In genomic region chr13:28531534-28531999, GRCm38 (mm10) we compare ENCODE assay signal across 9 mouse cellular contexts.
DNase-seq lines count a peak whose midpoint lies in the region; ATAC-seq lines count a peak whose summit lies in the region.
"Had no signal": no experiment of that assay in that cellular context is flagged by ENCODE, and none has a peak within 500 bp of the region (broad histone marks: within the 10 kb centered on the region; RNA-seq: fewer than 3 reads in every experiment).

No protein-coding gene starts in this region.

- 0 out of 2 replicates have a peak, but pooled peaks cover 3% of the 10 kb centered on the region for H3K36me3 ChIP-seq in heart, embryonic 12.5 days
- H3K36me3 ChIP-seq in lung, embryonic 15.5 days = no peaks in the 10 kb centered on the region

- no peak overlapping the region for H3K9ac ChIP-seq in heart, embryonic 12.5 days
- H3K9ac ChIP-seq in lung, embryonic 15.5 days = no peak overlapping the region

- H3K4me2 ChIP-seq in heart, embryonic 12.5 days = no peak overlapping the region
- no peak overlapping the region for H3K4me2 ChIP-seq in lung, embryonic 15.5 days

- H3K27ac ChIP-seq in heart, embryonic 12.5 days (ENCODE audit: poor library complexity, severe bottlenecking) = peak overlapping the region; percentile 36
- peak overlapping the region; percentile 73 for H3K27ac ChIP-seq in lung, embryonic 15.5 days

- peaks cover 23% of the 10 kb centered on the region for H3K4me1 ChIP-seq in heart, embryonic 12.5 days (replicated peaks)
- peaks cover 31% of the 10 kb centered on the region for H3K4me1 ChIP-seq in lung, embryonic 15.5 days

- no peak overlapping the region for H3K4me3 ChIP-seq in heart, embryonic 12.5 days
- H3K4me3 ChIP-seq in lung, embryonic 15.5 days = no peak overlapping the region
- H3K4me3 ChIP-seq: erythroblast, embryonic 14.5 days had no signal

- DNase-seq in lung, adult 18-20 months = peak; percentile 53 to 63
- DNase-seq in lung, postnatal 14 days = no peak
- DNase-seq in kidney, adult 11 months = peak; percentile 55
- no peak for DNase-seq in urinary bladder, postnatal 25 days (ENCODE audit: low spot score)
- DNase-seq in urinary bladder, postnatal 4 days (ENCODE audit: low spot score in 2 of 2) = no peak
- no peak for DNase-seq in left cerebral cortex, adult 11 months (ENCODE audit: low spot score)

- 66% methylated on average over 5 of the region's 5 CpGs for WGBS in heart, embryonic 12.5 days
- 41% methylated on average over 5 of the region's 5 CpGs for WGBS in lung, embryonic 15.5 days

- no peak for ATAC-seq in heart, embryonic 12.5 days (ENCODE audit: insufficient number of reproducible peaks, low FRiP score)
- peak; percentile 25; the same call in 1 of the 2 replicates for ATAC-seq in lung, embryonic 15.5 days (ENCODE audit: borderline replicate concordance, extremely low read depth, low FRiP score, low TSS enrichment)

- H3K27me3 ChIP-seq in heart, embryonic 12.5 days (replicated peaks) = no peaks in the 10 kb centered on the region
- H3K27me3 ChIP-seq in lung, embryonic 15.5 days = no peaks in the 10 kb centered on the region

- H3K9me3 ChIP-seq in heart, embryonic 12.5 days (replicated peaks) = 0 out of 2 replicates have a peak, but pooled peaks cover 3% of the 10 kb centered on the region
- no peaks in the 10 kb centered on the region for H3K9me3 ChIP-seq in lung, embryonic 15.5 days

Comparison
In these comparisons a context has a peak if more than half of its experiments do, and no peak if none do; other contexts are left out.
1. DNase-seq: peak in lung, adult 18-20 months (2 of 2) and kidney, adult 11 months (single experiment); none in lung, postnatal 14 days (single experiment), urinary bladder, postnatal 25 days (single experiment), urinary bladder, postnatal 4 days (0 of 2) and left cerebral cortex, adult 11 months (single experiment).